Mouse (Mus musculus): ENCODE measurements at regions not wholly inside any gene's neighbourhood (a gene's known extent, or its start where the extent isn't known, plus 50 kb on each side); places are given as distances from the start of the nearest gene placed in this dataset.

DNA sequence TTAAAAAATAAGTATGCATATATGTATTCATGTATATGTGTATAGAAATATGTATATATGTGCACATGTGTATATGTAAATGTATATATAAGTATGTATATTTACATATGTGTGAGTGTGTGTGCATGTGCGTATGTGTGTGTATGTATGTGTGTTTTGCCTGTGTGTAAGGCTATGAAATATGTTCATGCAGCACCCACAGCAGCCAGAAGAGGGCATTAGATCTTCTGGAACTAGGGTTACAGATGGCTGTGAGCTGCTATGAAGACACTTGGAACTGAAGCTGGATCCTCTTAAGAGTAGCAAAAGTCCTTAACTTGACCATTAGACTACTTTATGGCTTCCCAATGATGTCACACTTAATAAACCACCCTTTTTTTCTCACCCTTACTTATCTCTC, 166.2 kb upstream of the Nampt start:
- no peak for DNase-seq

DNA sequence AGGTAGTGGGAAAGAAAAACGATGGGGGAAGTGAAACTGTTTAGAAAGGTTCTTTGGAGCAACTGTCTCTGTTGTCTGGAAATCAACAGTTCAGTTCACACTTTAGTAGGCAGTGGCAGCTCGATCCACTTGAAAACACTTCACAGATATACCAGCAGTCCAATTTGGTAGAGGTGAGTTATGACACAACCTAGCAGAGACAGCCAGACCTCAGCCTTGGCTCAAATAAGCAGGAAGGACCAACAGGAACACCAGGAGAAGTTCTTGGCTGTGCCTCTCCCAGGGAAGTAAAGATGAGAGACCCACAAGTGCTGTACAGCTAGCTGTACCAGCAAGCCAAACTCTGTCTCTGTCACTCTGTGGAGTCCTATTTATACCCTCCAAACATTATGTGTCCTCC, 163.2 kb upstream of the Nampt start:
- no peak for DNase-seq

DNA sequence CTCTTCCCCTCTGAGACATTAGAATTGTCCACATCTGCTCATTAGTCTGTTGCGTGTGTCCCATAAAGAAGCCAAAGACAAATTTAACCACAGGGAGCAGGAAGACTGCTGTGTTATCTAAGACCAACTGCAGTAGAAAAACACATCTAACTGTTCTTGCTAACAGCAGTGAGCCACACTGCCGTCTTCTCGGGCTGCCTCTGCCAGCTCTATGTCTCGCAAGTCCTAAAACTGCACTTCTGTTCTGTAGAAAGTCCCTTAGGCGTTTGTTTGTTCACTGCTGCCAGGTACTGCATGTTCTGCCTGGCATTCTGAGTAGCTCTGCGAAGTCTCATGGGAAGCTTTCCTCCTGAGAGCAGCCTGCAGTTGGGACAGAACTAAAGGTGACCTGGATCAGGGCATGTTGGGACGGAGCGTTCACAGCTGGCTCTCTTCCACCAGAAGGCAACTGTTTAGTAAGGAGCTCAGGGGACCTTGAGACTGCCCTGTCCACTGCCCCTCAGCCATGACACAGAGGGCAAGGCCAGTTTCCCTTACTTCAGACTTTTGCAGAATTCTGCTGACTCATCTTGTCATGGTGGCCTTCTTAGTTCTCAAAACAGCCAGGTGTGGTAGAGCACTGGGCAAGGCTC, 157.4 kb upstream of the Nampt start:
- no peak for DNase-seq

DNA sequence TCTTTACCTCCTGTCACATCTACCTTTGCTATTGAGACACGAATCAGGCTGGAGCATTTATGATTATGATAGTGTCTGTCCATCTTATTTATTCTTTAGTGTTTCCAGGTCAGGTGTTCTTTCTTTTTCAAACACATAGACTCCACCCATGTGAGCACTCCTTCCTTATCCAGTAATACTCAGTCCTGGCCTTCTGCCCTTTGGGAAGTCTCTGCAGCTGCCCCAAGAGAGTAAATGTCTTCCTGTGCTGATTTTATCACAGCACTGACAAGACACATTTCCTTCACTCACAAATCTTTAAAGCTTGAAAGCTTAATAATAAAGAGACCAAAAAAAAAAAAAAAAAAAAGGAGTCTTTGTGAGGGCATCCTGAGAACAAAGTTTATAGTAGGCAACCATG, 153.3 kb upstream of the Nampt start:
- DNase-seq: no peak

DNA sequence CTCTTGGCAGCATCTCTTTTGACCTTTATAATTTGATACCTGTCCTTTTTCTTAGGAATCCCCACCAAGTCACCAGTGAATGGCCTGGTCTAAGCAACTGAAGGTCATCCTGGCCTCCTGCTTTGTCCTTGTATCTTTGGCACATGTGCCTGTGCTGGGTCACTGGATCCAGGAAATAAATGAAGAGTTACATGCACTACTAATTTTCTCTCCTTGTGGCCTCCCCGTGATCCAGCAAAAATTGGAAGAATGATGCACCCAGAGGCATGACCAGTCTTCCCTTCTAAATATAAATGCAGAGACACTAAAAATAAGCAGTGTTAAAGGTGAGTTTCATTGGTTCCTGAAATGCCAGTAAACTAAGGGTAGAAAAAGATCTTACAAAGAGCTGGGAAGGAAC, 141.4 kb upstream of the Nampt start:
- DNase-seq: no peak

DNA sequence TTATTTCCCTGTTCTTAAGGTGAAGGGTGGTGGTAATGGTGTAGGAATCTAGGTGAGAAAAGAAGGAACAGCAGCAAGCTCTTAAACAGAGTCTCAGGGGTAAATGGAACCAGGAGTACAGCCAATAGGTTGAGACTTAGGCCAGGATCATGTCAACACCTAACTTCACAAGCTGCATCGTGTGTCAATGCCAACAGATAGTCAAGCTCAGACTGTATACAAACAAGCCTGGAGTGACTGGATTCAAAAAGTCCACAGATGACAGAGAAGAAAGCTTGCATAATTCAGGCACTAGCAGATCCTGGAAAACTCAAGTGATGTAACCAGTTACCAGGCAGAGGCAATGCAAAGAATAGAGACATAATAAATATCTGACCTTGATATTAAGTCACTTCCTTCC, 140.6 kb upstream of the Nampt start:
- DNase-seq: no peak

DNA sequence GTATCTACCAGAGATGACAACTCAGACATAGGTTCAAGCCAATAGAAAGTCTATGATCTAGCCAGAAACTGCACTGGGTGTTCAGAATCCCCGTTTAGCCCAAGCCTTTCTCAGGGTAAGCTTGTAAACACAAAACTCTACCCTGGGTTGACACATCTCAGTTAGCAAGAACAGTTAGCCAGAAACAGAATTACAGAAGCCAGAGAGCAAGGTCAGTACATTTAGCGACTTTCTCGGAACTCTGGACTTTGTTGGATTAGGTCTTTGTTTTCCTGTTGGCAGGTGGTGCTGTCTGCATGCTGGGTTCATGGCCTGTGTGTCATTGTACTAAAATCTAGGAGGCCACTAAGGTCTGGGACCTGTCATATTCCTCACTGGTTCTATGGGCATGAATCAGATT, 137.4 kb upstream of the Nampt start:
- no peak for DNase-seq

DNA sequence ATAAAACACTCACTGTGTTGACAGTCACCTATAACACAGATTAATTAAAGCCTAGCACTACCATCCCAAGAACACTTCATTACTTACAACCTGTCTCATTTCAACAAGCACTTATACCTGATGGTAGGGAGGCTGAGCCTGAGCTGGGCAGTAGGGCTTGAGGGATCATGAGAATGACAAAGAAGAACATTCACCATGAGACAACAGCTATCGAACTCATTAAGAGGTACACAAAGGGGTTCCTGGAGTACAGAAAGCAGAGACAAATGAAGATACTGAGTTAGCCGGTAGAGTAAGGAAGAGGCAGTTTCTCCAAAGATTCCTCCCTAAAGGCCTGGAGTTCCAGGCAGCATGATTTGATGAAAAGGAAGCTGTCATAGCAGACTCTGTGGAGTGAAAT, 136.0 kb upstream of the Nampt start:
- no peak for DNase-seq

DNA sequence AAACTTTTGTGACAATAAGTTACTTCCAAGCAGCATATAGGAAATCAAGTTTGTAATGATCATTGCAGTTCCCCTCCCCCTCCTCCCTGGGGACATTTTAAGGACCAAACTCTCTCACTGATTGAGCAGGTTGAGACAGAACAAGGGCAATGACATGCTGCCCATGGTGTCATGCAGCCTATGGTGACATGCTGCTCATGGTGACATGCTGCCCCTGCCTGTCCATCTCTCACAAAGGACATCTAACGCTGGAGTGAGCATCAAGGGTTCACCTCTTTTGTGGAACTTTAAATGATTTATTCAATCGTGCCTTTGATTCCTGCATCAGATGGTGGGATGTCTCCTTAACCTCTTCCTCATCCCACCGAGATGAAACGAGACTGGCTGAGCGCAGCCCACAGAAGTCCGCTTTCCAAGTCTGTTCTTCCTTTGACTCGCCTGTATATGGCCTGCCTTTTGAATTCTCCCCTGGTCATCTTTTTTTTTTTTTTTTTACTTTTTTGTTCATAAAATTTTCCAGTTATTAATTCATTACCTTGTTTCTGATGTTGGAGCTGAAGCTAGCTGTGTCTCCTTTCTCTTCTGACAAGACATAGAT, 133.5 kb upstream of the Nampt start:
- no peak for DNase-seq

DNA sequence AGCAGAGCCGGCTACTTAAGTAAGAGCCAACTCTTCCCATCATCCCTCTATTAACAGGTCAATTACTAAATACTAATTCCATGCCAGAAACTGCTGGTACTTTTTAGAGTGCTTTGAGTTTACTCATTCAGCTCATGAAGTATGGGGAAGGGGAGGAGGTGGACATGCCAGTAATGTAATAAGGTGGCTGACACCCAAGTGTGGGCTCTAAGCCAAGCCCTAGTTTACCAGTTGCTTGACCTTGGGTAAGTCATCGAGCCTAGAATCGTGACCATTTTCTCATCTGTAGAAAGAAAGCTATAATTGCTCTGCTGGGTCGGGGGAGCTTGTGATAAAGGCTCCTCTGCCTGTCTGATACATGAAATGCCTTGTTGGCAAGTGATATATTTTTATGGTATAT, 130.0 kb upstream of the Nampt start:
- no peak for DNase-seq

DNA sequence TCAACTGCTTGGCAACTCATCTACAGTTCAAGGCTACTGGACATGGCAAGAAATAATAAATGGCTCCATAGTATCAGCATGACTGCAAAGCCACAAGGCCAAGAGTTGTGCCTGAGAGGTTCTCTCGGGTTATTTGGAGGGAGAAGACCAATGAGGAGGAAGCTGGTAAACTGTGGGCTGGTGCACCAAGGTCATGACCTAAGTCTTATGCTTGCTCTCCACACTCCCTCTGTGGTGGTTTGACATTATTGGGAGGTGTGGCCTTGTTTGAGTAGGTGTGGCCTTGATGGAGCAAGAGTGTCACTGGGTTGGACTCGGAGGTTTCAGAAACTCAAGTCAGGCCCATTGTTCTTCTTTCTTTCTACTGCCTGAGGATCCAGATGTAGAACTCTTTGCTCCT, 129.2 kb upstream of the Nampt start:
- no peak for DNase-seq

DNA sequence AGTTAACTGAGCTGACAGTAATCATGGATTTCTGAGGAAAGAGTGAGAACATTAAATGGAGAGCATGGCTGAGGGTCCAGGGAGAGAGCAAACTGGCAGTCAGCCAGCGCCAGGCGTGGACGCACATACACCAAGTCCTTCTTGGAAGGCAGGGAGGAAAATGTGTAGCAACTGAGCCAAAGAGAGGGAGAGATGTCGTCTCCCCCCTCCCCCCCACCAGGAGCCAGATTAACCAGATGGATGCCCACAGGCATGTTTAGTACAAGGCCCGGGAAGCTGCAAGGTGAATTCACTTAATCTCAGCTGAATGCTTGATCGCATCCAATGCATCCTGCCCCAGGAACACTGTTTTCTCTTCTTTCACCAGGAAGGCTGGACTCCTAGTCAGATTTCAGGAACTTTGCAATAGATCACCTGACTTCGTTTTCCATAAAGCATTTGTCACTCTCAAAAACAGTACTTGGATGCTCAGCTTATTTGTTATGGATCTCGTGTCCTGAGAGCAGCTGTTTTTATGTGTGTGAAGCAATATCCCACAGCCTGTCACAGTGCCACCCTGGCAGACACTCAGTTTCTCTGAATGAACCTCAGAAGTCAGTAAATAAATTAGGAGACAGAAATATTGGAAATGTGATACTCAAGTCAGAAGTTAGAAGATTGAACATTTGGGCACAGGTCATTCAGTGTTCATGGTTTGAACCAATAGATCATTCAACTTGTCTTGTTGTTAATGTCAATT, 127.1 kb upstream of the Nampt start:
- DNase-seq: peak; percentile 11 to 39

DNA sequence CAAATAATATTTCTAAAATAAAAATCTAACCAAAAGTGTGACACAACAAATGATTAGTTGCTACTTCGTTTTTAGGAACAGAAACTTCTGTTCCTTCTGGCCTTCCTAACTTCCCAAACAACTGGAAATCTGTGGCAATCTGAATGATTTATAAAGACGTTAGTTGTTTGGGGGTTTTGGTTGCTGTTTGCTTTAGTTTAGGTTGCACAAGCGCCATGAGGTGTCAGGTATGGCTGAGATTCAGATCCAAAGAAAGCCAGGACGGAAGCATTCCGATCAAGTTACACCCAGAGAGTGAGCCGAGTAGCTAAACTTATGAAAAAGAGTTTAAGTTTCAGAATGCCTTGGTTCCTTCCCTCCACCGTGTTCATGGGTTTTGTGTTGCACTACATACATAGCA, 126.4 kb upstream of the Nampt start:
- DNase-seq: no peak

DNA sequence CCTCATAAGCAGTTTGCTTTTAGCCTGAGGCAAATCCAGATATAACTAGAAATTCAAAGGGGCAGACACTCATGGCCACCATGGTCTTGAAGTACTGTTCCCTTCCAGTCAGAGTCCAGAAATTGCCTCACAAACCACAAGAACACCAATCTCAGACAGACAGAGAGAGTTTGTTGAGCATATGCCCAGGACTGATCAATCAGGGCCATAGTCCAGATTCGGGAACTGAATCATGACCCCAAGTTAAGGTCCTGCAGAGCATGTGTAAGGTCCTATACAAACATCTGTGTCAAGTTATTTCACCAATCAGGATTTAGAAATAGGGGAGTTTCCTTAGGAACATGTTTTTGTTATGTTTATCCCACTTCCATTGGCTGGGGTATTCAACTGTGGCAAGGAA, 125.7 kb upstream of the Nampt start:
- DNase-seq: no peak

DNA sequence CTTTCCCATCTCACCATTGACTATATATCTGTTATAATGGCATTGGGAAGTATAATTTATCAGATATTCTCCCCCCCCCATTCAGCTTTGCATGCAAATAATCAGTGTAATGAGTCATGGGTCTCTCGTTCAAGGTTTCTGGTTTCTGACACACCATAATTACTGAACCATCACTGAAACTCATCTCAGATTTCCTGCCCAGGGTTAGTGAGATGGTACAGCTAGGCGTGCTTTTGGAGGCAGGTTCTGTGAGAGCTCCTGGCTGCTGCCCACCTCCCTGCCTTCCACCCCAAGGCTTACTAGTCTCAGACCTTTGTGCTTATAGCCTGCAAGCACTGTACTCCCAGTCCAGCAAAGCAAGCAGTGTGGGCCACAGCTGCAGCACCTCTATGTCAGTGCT, 122.5 kb upstream of the Nampt start:
- no peak for DNase-seq

DNA sequence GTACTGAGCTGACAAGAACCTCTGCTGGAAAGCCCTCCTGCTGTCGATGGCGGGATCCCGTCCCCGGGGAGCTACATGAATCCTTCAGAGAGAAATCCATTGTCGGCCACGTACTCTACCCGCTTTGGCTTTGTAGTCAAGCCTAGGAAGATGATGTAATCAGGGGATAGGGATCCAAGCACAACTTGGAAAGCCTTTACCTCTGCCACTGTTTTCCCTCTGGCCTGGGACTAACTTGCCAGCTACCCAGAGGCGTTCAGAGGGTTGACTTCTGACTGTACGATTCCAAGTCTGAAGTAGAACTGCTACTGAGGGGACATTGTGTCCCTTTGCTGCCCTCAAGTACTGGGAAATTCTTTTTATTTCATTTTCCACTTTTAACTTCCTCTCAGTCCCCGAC, 110.2 kb upstream of the Nampt start:
- DNase-seq: no peak

DNA sequence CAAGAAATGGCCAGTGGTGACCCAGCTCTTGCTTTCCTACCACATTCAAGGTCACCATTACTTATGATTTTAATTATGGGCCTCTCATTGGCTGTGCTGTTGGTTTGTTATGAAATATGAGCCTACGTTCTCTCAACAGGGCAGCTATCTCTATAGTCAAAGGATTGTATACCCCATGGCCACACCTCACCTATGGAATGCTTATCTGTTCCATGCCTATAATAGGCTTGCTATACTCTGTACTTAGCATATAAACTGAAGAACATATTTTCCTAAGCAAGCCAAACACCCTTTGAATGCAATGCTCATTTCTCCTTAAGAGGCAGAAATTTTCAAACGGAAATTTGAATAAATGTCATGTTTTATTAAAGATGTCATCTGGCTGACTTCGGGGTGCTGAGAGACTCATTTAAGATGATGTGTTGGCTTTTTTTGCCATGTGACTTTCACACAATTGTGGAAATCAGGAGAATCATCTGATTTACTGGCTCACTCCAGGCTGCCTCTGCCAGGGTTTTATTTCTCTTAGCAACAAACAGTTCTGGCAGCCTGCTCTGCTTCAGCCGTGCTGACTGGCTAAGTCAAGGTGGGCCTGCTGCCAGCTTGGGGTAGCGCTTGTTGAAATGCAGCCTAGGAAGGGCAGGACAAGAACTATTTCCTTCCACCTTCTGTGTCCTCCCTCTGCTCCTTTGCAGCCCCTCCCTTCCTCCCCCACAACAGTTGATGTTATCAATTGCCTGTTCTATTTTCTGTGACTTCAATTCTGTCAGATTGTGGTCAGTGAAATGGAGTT, 102.0 kb upstream of the Nampt start:
- peak; percentile 84 to 92 for DNase-seq

DNA sequence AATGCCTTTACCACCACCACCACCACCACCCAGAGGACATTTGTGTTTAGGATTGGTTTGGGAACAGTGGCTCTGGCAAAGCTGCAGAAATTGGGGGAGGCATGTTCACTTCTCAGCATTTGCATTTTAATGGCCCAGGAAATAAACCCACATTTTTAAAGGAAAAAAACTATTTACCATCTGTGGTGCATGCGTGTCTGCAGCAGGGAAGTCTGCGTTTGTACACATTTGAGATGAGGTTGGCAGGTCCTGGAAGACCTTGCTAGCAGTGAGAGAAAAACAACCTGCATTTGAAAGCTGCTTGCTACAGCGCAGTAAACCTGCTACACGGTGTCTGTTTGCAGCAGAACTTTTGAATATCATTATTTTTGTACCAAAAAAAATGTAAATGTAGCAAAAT, 100.1 kb upstream of the Nampt start:
- DNase-seq: no peak

DNA sequence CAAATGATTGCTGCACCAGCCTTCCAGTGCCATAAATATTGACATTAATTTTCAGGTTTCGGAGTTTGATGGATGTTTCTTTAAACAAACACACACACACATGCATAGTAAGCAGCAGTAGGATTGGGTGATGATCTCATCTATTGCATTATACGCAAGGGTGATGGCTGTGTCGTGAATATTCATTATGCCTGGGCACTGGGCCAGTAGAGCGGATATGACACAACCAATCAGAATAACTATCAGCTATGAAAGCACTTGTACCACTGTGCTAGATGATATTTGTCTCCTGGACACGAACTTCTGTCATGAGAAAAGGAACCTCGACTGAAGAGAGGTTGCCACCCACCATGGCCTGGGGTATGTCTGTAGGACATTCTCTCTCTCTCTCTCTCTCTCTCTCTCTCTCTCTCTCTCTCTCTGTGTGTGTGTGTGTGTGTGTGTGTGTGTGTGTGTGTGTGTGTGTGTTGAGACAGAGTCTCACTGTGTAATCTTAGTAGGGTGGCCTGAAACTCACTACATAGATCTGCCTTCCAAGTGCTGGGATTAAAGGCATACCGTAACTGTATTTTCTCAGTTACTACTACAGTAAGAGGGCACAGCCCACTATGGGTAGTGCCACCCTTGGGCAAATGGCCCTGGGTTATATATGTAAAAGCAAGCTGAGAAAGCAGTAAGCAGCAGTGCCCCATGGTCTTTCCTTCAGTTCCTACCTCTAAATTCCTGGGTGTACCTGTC, 94.7 kb upstream of the Nampt start:
- no peak for DNase-seq

DNA sequence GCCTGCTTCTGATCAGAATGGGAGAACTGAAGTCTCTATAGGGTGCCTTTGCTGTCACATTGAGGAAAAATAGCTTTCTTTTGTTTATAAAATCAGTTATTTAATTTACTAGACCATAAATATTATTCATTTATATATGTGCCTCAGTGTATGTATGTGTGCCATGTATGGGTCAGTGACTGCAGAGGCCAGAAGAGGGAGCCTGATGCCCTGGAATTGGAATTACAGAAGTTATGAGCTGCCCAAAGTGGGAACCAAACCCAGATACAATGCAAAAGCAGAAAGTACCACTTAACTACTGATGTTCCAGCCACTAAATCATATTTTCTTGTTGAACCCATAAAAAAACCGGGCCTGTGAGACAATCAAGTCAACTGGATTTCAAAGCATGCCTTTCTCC, 91.8 kb upstream of the Nampt start:
- no peak for DNase-seq

DNA sequence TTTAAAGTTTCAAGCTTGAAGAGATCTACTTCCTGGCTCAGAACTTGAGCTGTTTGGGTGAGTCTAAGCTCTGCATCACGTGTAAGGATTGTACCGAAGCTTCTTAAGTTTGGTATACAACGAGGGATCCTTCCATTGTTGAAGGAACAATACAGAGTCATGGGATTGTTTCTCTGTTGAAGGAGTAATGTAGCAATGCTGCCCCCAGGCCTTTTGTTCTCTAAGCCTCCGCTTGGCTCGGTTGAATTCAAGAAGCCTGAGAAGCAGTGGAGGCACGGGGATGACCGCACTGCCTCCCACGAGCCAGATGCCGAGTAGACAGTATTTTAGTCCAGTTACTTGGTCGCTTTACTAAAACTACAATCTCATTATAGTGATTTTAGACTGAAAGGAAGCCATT, 90.9 kb upstream of the Nampt start:
- DNase-seq: no peak

DNA sequence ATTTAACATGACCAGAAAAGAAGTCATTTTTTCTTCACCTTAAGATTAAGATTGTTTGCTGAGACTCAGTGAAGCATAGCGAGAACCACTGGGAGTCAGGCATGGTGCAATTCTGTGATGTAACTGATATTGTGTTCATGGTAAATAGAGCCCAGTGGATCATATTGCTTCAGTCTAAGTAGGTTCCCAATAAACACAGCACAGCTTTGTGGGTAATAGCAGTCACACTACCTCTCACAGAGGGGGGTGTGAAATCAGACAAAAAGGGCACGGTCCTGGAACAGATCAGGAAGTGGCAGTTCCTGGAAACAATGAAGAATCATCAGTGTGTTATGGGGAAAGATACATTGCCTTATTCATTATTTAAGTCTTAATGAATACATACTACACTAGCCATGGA, 84.1 kb upstream of the Nampt start:
- DNase-seq: no peak

DNA sequence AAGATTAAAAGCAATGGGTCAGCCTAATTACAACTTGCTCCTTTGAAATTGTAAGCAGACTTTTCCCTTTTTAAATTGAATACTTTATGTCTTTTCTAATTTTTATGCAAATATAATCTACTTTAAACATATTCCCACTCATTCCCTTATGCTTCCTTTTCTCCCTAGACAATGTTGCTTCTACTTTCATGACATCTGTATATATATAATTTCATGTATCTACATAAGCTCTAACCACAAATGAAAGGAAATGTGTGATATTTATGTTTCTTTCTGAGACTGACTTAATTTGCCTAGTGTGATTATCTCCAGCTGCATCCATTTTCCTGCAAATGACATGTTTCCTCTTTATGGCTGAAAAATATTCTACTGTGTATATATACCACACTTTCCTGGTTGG, 77.9 kb upstream of the Nampt start:
- DNase-seq: no peak
